Mouse (Mus musculus): ENCODE data around the gene Ttn.

- TF ChIP-seq POLR2A (IDR thresholded peaks at IDR 0.05; ENCODE audit: low read depth, low read length) (no peak), CTCF (IDR thresholded peaks at IDR 0.05; ENCODE audit: borderline replicate concordance, insufficient read depth, low read length) (no peak)
Measured at GRCm38 (mm10) chr2:76850066-76850465, 132.3 kb downstream of the Ttn start.
